Mouse (Mus musculus) gonadal fat pad, adult 2 months (tissue): ENCODE results near the gene Syt7. TPM values are rescaled to one million over a fixed set of nuclear protein-coding genes. Genes with fewer than 3 reads are reported as not detected.

Source experiments
- DNase-seq: peaks from one replicate; pipeline ENCODE4 v3.0.0-alpha.2; 2012; ENCODE audit warnings: low read depth
- polyA plus RNA-seq: library from polyadenylated mRNA; depleted of rRNA; stranded (reverse); fragments of >200 nt; gene quantifications from 2 replicates; pipeline ENCODE4 v1.2.3, GENCODE M21; 2012

The Syt7 gene
- polyA plus RNA-seq, 1 experiment: 2.4 TPM

GRCm38 (mm10) chr19:10424751-10425150, 35.9 kb downstream of the Syt7 start:
- no peak for DNase-seq

- no peak for DNase-seq
Observed at GRCm38 (mm10) chr19:10425484-10426270, 36.8 kb downstream of the Syt7 start.

DNA sequence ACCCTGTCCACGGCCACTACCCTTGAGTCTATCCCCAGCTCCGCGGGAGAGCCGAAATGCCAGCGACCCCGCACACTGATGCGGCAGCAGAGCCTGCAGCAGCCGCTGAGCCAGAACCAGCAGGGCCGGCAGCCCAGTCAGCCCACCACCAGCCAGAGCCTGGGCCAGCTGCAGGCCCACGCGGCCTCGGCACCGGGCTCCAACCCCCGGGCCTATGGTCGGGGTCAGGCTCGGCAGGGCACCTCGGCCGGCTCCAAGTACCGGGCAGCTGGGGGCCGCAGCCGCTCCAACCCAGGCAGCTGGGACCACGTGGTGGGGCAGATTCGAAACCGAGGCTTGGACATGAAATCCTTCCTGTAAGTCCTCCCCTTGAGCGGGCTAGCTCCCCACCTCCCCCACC, 37.4 kb downstream of the Syt7 start:
- DNase-seq: no peak

GRCm38 (mm10) chr19:10426793-10427192, 37.9 kb downstream of the Syt7 start:
- DNase-seq: no peak

- no peak for DNase-seq
Observed at GRCm38 (mm10) chr19:10427431-10427830, 38.5 kb downstream of the Syt7 start.

GRCm38 (mm10) chr19:10429371-10429770, 40.5 kb downstream of the Syt7 start:
- no peak for DNase-seq

- DNase-seq: no peak
Observed at GRCm38 (mm10) chr19:10431410-10431809, 42.5 kb downstream of the Syt7 start.

- DNase-seq: no peak
Observed at GRCm38 (mm10) chr19:10431841-10432240, 43.0 kb downstream of the Syt7 start.

GRCm38 (mm10) chr19:10433225-10433624, 44.3 kb downstream of the Syt7 start:
- no peak for DNase-seq

- DNase-seq: no peak
Observed at GRCm38 (mm10) chr19:10433879-10434540, 45.1 kb downstream of the Syt7 start.

GRCm38 (mm10) chr19:10434927-10435326, 46.0 kb downstream of the Syt7 start:
- DNase-seq: no peak

GRCm38 (mm10) chr19:10435908-10436307, 47.0 kb downstream of the Syt7 start:
- no peak for DNase-seq

GRCm38 (mm10) chr19:10436726-10437125, 47.8 kb downstream of the Syt7 start:
- DNase-seq: no peak

DNA sequence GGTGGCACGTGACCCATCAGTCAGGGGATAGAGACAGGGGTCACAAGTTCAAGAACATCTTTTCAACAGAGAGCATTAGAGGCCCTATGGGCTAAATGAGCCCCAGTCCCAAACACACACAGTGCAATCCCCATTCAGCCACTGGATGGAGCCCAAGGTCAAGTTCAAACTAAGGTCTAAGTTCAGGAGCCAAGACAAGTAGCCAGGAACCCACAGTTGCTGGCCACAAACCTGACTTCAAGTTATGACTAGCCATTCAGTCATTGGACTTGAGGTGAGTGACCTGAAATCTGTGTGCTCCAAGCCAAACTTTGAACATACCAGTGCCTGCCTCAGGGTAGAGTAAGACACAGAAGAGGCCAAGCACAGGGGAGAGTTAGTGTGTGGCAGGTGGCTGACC, 48.6 kb downstream of the Syt7 start:
- no peak for DNase-seq

DNA sequence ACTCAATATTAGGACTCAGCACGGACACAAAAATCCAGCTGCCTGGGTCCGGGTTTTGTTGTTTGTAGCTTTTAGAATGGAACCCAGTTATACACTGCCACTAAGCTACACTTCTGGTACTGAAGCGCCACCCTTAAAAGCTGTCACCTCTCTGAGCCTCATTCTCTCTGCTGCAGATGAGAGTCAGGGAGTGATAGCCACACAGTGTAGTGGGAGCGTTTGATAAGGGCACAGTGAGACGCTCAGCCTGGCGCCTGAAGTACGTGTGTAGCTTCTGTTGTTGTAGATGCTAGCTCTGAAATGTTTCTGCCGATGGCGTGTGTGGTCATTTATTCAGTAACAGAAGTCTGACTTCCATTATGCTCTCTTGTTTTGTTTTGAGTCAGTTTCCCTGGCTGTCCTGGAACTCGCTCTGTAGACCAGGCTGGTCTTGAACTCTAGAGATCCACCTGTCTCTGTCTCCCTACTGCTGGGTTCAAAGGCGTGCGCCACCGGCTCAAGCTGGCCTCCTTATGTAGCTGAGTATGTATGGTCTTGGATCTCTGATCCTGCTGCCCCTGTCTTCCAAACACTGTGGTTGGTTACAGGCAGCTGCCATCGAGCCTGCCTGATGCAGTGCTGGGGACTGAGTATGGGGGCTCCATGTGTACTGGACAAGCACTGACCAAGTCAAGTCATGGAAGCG, 55.9 kb downstream of the Syt7 start:
- no peak for DNase-seq

DNA sequence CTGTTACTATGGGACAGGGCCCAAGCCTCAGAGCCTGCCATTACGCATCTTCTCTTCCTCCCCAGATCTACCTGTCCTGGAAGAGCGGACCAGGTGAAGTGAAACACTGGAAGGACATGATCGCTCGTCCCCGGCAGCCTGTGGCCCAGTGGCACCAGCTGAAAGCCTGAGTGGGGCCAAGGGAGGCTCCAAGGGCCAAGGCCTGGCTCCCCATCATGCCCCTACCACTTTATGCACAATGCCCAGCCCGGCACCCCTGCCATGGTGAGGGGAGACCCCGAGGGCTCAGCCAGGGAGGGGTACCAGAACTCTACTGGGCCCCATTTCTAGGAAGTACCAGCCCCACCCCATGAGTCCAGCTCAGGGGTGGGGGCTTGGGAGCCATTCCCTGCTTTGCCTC, 59.4 kb downstream of the Syt7 start:
- no peak for DNase-seq

DNA sequence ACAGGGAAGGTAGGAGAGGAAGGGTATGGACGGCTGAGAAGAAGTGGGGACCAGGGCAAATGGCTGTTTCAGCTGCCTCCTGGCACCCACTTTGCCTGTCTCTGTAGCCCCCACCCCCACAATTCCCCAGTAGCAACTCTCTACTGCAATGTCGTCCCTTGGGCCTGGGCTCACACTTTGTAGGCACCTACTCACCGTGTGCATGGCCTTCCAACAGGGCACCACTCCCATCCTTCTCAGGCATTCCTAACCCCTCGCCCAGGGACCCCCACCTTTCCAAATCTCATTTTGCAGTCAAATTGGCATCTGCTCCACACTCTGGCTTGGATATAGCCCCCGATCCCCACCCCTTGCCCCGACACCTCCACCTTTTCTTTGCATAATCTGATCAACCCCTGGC, 60.3 kb downstream of the Syt7 start:
- no peak for DNase-seq

DNA sequence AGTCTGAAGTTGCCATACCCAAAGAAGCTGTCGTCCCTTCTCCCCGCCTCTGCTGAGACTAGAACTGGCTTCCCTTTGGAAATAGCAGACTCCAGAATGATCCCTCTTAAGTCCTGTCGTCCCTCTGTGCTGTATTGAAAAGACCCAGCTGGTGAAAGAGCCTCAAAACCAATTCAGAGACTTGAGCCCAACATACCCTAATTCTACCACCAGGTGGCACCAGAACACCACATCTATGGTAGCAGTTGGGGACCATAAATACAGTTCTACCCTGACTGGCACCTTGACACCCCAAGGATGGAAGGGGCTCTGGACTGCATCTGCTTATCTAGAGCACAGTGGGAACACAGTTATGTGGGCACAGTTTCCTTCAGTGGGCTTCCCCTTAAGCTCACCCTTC, 60.8 kb downstream of the Syt7 start:
- no peak for DNase-seq

GRCm38 (mm10) chr19:10454718-10455436, 66.0 kb downstream of the Syt7 start:
- DNase-seq: no peak

DNA sequence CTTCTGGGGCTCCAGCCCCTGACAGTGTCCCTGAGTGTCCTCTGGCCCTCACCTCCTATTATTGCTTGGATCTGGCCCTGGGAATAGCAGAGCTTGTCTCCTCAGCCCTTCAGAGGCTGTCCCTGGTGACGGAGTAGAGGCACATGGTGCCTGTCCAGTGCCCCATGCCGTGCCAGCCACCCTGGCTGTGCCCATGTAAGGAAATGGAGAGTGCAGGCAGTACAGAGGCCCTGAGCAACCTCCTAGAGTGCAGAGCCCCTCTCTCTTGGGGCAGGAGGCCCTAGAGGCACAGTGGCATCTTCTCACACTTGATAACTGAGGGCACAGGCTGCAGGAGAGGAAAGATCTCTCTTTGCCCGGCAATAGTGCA, 66.5 kb downstream of the Syt7 start:
- DNase-seq: no peak

DNA sequence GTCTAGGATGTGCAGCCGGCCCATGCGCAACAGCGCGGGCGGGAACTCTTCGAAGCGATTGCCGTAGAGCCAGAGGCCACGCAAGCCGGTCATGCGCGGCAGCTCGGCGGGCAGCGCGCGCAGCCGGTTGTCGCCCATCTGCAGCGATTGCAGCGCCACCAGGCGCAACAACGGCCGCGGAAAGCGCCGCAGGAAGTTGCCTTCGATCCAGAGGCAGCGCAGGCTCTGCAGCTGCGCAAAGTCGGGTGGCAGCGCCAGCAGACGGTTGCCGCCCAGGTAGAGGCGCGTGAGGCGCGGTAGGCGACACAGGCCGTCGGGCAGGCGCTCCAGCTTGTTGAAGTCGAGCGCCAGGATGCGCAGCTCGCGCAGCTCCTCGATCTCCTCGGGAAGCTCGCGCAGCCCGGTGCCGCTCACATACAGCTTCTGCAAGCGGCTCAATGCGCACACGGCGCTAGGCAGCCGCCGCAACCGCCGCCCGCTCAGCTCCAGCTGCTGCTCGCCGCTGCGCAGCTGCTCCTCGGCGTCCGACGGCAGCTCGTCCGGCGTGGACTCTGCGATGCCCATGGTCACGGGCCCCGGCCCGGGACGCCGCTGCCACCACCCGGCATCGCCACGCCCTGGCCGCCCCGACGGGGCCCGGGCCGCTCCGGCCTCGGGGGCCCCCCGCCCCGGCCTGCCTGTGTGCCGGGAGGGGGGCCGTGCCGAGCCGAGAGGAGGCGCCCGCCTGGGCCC, 68.0 kb downstream of the Syt7 start, which contains the start of gene Lrrc10b:
Lrrc10b (minus strand) TSS at position 722 of the 732 bp plus-strand sequence.
- DNase-seq: no peak

DNA sequence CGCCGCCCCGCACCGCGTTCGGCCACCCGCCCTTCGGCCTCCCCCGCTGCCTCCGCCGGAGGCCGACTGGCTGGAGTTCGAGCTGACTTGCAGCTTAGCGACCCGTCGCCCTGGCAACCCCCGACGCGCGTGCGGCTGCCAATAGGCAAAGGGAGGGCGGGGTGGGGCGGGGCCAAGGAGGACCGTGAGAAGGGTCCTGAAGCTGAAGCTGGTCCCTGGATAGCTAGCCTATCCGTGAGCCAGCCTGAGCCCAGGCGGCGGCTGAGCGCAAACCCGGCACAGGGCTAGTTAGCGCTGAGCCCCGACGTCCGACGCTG, 68.6 kb downstream of the Syt7 start:
- no peak for DNase-seq
